Mouse (Mus musculus): ENCODE data around the gene Stt3a. TPM values are rescaled to one million over a fixed set of nuclear protein-coding genes. Genes with fewer than 3 reads are reported as not detected.

The Stt3a gene
- polyA plus RNA-seq, 2 experiments: 73.7 to 144 TPM

GRCm38 (mm10) chr9:36692920-36693319 lies 74.6 kb downstream of the Stt3a start, which contains the start of gene Acrv1:
Gene Acrv1, plus strand, starts transcription at chr9:36693220.
- ATAC-seq (ENCODE audit: insufficient read depth): no peak
- Histone ChIP-seq H3K9ac (replicated peaks) (no peak within 1 kb of the TSS), H3K9me3 (ENCODE audit: control insufficient read depth, low read length) (no peaks in the 10 kb centered on the region), H3K4me3 (ENCODE audit: insufficient read depth in 1 of 2, low read depth in 2 of 2, low read length in 2 of 2) (no peak within 1 kb of the TSS), H3K27ac (no peak within 1 kb of the TSS), H3K27me3 (ENCODE audit: control insufficient read depth, insufficient read depth, low read length) (no peaks in the 10 kb centered on the region), H3K4me2 (ENCODE audit: low read depth) (no peak within 1 kb of the TSS), H3K36me3 (replicated peaks; ENCODE audit: control insufficient read depth, insufficient read depth, low read depth) (no peaks in the 10 kb centered on the region), H3K4me1 (replicated peaks; ENCODE audit: control insufficient read depth in 2 of 2, insufficient read depth in 2 of 2, low read length in 1 of 2) (no peaks in the 10 kb centered on the region)
- no peak for TF ChIP-seq CTCF (IDR thresholded peaks at IDR 0.05; ENCODE audit: low read depth)
- no peak for TF ChIP-seq EP300 (IDR thresholded peaks at IDR 0.05; ENCODE audit: low read depth)
- WGBS (ENCODE audit: insufficient replicate concordance): 39% methylated on average over 1 of the region's 1 CpGs
- DNase-seq (ENCODE audit: low read depth in 3 of 3, low spot score in 3 of 3): no peak

DNA sequence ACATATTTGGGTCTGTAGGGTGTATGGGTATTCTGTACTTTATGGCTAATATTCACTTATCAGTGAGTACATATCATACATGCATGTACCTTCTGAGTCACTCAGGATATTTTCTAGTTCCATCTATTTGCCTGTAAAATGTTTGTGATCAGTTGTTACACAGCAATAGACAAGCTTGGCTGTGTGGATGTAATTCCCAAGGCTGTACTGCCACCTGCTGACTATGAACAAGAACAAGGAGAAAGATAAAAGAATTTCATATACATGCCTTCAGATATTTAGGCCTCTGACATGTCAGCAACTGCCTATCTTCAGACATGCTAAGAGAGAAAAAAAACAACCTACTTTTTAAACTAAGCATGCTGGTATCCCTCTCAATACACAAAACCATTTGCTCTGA lies 80.2 kb downstream of the Stt3a start:
- Histone ChIP-seq H3K27ac (no peak overlapping the region), H3K4me3 (ENCODE audit: insufficient read depth in 1 of 2, low read depth in 2 of 2, low read length in 2 of 2) (no peak overlapping the region), H3K9ac (replicated peaks) (no peak overlapping the region), H3K4me1 (replicated peaks; ENCODE audit: control insufficient read depth in 2 of 2, insufficient read depth in 2 of 2, low read length in 1 of 2) (no peaks in the 10 kb centered on the region), H3K4me2 (ENCODE audit: low read depth) (no peak overlapping the region), H3K9me3 (ENCODE audit: control insufficient read depth, low read length) (no peaks in the 10 kb centered on the region), H3K36me3 (replicated peaks; ENCODE audit: control insufficient read depth, insufficient read depth, low read depth) (no peaks in the 10 kb centered on the region), H3K27me3 (ENCODE audit: control insufficient read depth, insufficient read depth, low read length) (no peaks in the 10 kb centered on the region)
- no peak for DNase-seq (ENCODE audit: low read depth in 3 of 3, low spot score in 3 of 3)
- TF ChIP-seq CTCF (IDR thresholded peaks at IDR 0.05; ENCODE audit: low read depth) (no peak), EP300 (IDR thresholded peaks at IDR 0.05; ENCODE audit: low read depth) (no peak)
- ATAC-seq (ENCODE audit: insufficient read depth): no peak

- 51% methylated on average over 2 of the region's 2 CpGs for WGBS (ENCODE audit: insufficient replicate concordance)
These were observed 86.1 kb downstream of the Stt3a start for GRCm38 (mm10) chr9:36681424-36681823.

More at GRCm38 (mm10) chr9:36681424-36681823, 86.1 kb downstream of the Stt3a start:
- no peak for ATAC-seq (ENCODE audit: insufficient read depth)
- Histone ChIP-seq H3K4me3 (ENCODE audit: insufficient read depth in 1 of 2, low read depth in 2 of 2, low read length in 2 of 2) (no peak overlapping the region), H3K27ac (no peak overlapping the region), H3K27me3 (ENCODE audit: control insufficient read depth, insufficient read depth, low read length) (no peaks in the 10 kb centered on the region), H3K9ac (replicated peaks) (no peak overlapping the region), H3K4me1 (replicated peaks; ENCODE audit: control insufficient read depth in 2 of 2, insufficient read depth in 2 of 2, low read length in 1 of 2) (no peaks in the 10 kb centered on the region), H3K4me2 (ENCODE audit: low read depth) (no peak overlapping the region), H3K36me3 (replicated peaks; ENCODE audit: control insufficient read depth, insufficient read depth, low read depth) (no peaks in the 10 kb centered on the region), H3K9me3 (ENCODE audit: control insufficient read depth, low read length) (no peaks in the 10 kb centered on the region)
- no peak for TF ChIP-seq CTCF (IDR thresholded peaks at IDR 0.05; ENCODE audit: low read depth)
- TF ChIP-seq EP300 (IDR thresholded peaks at IDR 0.05; ENCODE audit: low read depth): no peak
- DNase-seq (ENCODE audit: low read depth in 3 of 3, low spot score in 3 of 3): no peak

Other genes starting within 250 kb of the Stt3a start
- gene Gm5615, start 225.7 kb downstream of the Stt3a start, polyA plus RNA-seq (2012; rRNA removed): not detected in 2 replicates
- not detected in 2 replicates for gene Gm5615, start 225.7 kb downstream of the Stt3a start, polyA plus RNA-seq (2014; fragmentation: Nextera tagmentation; extraction: Ambion mirVana)
- gene Gm17689, start 185.0 kb downstream of the Stt3a start, polyA plus RNA-seq (2012; rRNA removed): not detected in 2 replicates
- gene Gm17689, start 185.0 kb downstream of the Stt3a start, polyA plus RNA-seq (2014; fragmentation: Nextera tagmentation; extraction: Ambion mirVana): not detected in 2 replicates
- gene A630095E13Rik, start 124.3 kb downstream of the Stt3a start, polyA plus RNA-seq (2012; rRNA removed): not detected in 2 replicates
- not detected in 2 replicates for gene A630095E13Rik, start 124.3 kb downstream of the Stt3a start, polyA plus RNA-seq (2014; fragmentation: Nextera tagmentation; extraction: Ambion mirVana)
- not detected in 2 replicates for gene Acrv1, start 74.5 kb downstream of the Stt3a start, polyA plus RNA-seq (2012; rRNA removed)
- gene Acrv1, start 74.5 kb downstream of the Stt3a start, polyA plus RNA-seq (2014; fragmentation: Nextera tagmentation; extraction: Ambion mirVana): not detected in 2 replicates
- 5.7 and 8.1 TPM in 2 replicates for gene Chek1, start 40.6 kb downstream of the Stt3a start, polyA plus RNA-seq (2012; rRNA removed)
- 19.7 and 26.9 TPM in 2 replicates for gene Chek1, start 40.6 kb downstream of the Stt3a start, polyA plus RNA-seq (2014; fragmentation: Nextera tagmentation; extraction: Ambion mirVana)
- 16.1 and 17.8 TPM in 2 replicates for gene Ei24, start 29.7 kb upstream of the Stt3a start, polyA plus RNA-seq (2012; rRNA removed)
- gene Ei24, start 29.7 kb upstream of the Stt3a start, polyA plus RNA-seq (2014; fragmentation: Nextera tagmentation; extraction: Ambion mirVana): 12.4 and 12.8 TPM in 2 replicates
- gene Fez1, start 54.2 kb upstream of the Stt3a start, polyA plus RNA-seq (2012; rRNA removed): 0.12 and 0.26 TPM in 2 replicates
- 0.28 TPM in 1 of 2 replicates, not detected in the other for gene Fez1, start 54.2 kb upstream of the Stt3a start, polyA plus RNA-seq (2014; fragmentation: Nextera tagmentation; extraction: Ambion mirVana)

All from liver, embryonic 14.5 days (tissue).